Mouse (Mus musculus) midbrain, embryonic 11.5 days (tissue): Measurements from ENCODE around the gene Syngr1. TPM values are rescaled to one million over a fixed set of nuclear protein-coding genes. Genes with fewer than 3 reads are reported as not detected.
A peak's percentile ranks its signal among the peaks of the same experiment; 100 is the strongest.

Source experiments
- ATAC-seq: fragments of 200-750 bp; cut with Nextera tagmentation; 2 replicates; pipeline ENCODE4 v1.8.0; 2017; ENCODE audit warnings: moderate TSS enrichment, moderate library complexity; ENCODE audit not compliant: low FRiP score
- DNase-seq: peaks from one replicate; pipeline ENCODE4 v3.0.0; 2015; ENCODE audit warnings: low spot score; ENCODE audit errors: missing footprints
- H3K27ac ChIP-seq: fragments of 300-500 bp; sonication (generic); 2 replicates; pipeline ENCODE4 v1.5.1; 2014; ENCODE audit warnings: low read depth, low read length
- H3K27me3 ChIP-seq: fragments of 300-500 bp; sonication (generic); 2 replicates; pipeline ENCODE4 v1.6.1; 2014; ENCODE audit warnings: mild to moderate bottlenecking, low read length, moderate library complexity, mixed read lengths; ENCODE audit not compliant: control insufficient read depth, insufficient read depth
- H3K36me3 ChIP-seq: fragments of 300-500 bp; sonication (generic); 2 replicates; pipeline ENCODE4 v1.6.1; 2014; ENCODE audit warnings: mild to moderate bottlenecking, low read length, moderate library complexity, mixed read lengths; ENCODE audit not compliant: control insufficient read depth, insufficient read depth
- H3K4me1 ChIP-seq: fragments of 300-500 bp; sonication (generic); 2 replicates; pipeline ENCODE4 v1.6.1; 2014; ENCODE audit warnings: low read length; ENCODE audit not compliant: control insufficient read depth, insufficient read depth
- H3K4me2 ChIP-seq: fragments of 300-500 bp; sonication (generic); 2 replicates; pipeline ENCODE4 v1.6.1; 2014; ENCODE audit warnings: mild to moderate bottlenecking, moderate library complexity
- H3K4me3 ChIP-seq: fragments of 300-500 bp; sonication (generic); 2 replicates; pipeline ENCODE4 v1.5.1; 2014; ENCODE audit warnings: low read depth, low read length
- H3K9ac ChIP-seq: fragments of 300-500 bp; sonication (generic); 2 replicates; pipeline ENCODE4 v1.6.1; 2014; ENCODE audit warnings: low read length
- H3K9me3 ChIP-seq: fragments of 300-500 bp; sonication (generic); 2 replicates; pipeline ENCODE4 v1.6.1; 2016; ENCODE audit warnings: low read length; ENCODE audit not compliant: control insufficient read depth
- WGBS: fragments of 180-500 bp; shearing (Covaris S2); extraction: QIAGEN DNeasy Blood & Tissue Kit; methylation state at CpG from one replicate; pipeline ENCODE4 v1.1.7; 2014; 5-methylcytosine and 5-hydroxymethylcytosine counted together
- polyA plus RNA-seq: library from polyadenylated mRNA; unstranded; fragments of >200 nt; fragmentation: Nextera tagmentation; extraction: Ambion mirVana; gene quantifications from 2 replicates; pipeline ENCODE4 v1.2.1, GENCODE M21; 2014

The Syngr1 gene
- polyA plus RNA-seq, 1 experiment from 2014 or later = 7.4 TPM

DNA sequence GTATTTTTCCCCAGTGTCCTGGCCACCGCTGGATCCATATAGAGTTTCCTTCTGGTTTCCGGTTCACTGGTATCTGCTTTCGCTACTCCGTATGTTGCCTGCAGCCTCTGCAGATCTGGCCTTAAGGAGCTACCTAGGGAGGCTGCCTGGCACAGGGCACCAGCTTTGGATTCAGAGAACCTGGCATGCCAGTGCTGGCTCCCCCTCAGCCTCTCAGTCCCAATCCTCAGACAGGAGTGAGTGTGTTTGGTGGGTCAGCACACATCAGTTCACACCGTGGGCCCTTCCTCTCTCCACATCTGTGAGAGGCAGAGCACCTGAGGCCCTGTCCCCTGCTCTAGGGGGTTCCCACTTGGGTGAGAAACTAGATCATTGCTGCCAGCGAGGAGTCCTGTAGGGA is 10.4 kb downstream of the Syngr1 start:
- H3K9ac ChIP-seq = no peak overlapping the region
- H3K27me3 ChIP-seq = no peaks in the 10 kb centered on the region
- DNase-seq = peak; percentile 35

GRCm38 (mm10) chr15:80102495-80102894 is 11.4 kb downstream of the Syngr1 start:
- WGBS = 84% methylated on average over 6 of the region's 6 CpGs
- Histone ChIP-seq H3K4me3 (no peak overlapping the region), H3K9ac (no peak overlapping the region), H3K36me3 (no peaks in the 10 kb centered on the region), H3K27ac (no peak overlapping the region), H3K9me3 (no peaks in the 10 kb centered on the region), H3K4me2 (no peak overlapping the region), H3K27me3 (no peaks in the 10 kb centered on the region), H3K4me1 (peaks cover 6% of the 10 kb centered on the region)
- ATAC-seq (no peak), DNase-seq (peak; percentile 33)

More for the DNA sequence above, 10.4 kb downstream of the Syngr1 start:
- peaks cover 6% of the 10 kb centered on the region for H3K4me1 ChIP-seq
- H3K4me3 ChIP-seq = no peak overlapping the region
- WGBS = 83% methylated on average over 6 of the region's 6 CpGs
- no peak for ATAC-seq
- no peaks in the 10 kb centered on the region for H3K36me3 ChIP-seq
- H3K27ac ChIP-seq = no peak overlapping the region
- no peak overlapping the region for H3K4me2 ChIP-seq
- no peaks in the 10 kb centered on the region for H3K9me3 ChIP-seq

GRCm38 (mm10) chr15:80105490-80106410 is 14.6 kb downstream of the Syngr1 start:
- WGBS = 60% methylated on average over 12 of the region's 12 CpGs
- DNase-seq (peak; percentile 81), ATAC-seq (no peak)
- no peaks in the 10 kb centered on the region for H3K27me3 ChIP-seq
- no peak overlapping the region for H3K4me2 ChIP-seq
- H3K9ac ChIP-seq = no peak overlapping the region
- H3K9me3 ChIP-seq = no peaks in the 10 kb centered on the region
- H3K36me3 ChIP-seq = no peaks in the 10 kb centered on the region
- H3K4me1 ChIP-seq = no peaks in the 10 kb centered on the region
- H3K4me3 ChIP-seq = no peak overlapping the region
- H3K27ac ChIP-seq = no peak overlapping the region

GRCm38 (mm10) chr15:80107143-80107542 is 16.0 kb downstream of the Syngr1 start:
- ATAC-seq = no peak
- Histone ChIP-seq H3K4me3 (no peak overlapping the region), H3K4me1 (no peaks in the 10 kb centered on the region), H3K9ac (no peak overlapping the region), H3K36me3 (no peaks in the 10 kb centered on the region), H3K9me3 (no peaks in the 10 kb centered on the region), H3K4me2 (no peak overlapping the region), H3K27me3 (no peaks in the 10 kb centered on the region), H3K27ac (no peak overlapping the region)
- DNase-seq = no peak
- 93% methylated on average over 8 of the region's 8 CpGs for WGBS

DNA sequence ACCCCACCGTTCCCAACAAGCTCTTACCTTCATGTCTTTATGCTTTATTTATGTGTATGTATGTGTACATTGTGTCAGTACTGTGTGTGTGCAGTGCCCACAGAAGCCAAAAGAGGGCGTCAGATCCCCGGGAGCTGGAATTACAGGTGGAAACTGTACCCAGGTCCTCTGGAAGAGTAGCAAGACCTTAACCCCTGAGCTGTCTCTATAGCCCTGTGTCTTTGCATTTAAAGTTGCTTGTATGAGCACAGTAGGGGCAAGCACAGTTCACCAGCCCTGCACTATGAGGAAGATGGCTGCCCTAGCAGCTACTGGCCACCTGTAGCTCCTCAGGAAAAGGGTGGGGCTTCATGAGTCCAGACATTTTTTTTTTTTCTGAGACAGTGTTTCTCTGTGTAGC is 16.4 kb downstream of the Syngr1 start:
- no peaks in the 10 kb centered on the region for H3K4me1 ChIP-seq
- H3K36me3 ChIP-seq = no peaks in the 10 kb centered on the region
- no peak overlapping the region for H3K4me2 ChIP-seq
- no peaks in the 10 kb centered on the region for H3K9me3 ChIP-seq
- H3K4me3 ChIP-seq = no peak overlapping the region
- 87% methylated on average over 3 of the region's 3 CpGs for WGBS
- H3K9ac ChIP-seq = no peak overlapping the region
- H3K27me3 ChIP-seq = no peaks in the 10 kb centered on the region
- no peak overlapping the region for H3K27ac ChIP-seq
- DNase-seq (no peak), ATAC-seq (no peak)

DNA sequence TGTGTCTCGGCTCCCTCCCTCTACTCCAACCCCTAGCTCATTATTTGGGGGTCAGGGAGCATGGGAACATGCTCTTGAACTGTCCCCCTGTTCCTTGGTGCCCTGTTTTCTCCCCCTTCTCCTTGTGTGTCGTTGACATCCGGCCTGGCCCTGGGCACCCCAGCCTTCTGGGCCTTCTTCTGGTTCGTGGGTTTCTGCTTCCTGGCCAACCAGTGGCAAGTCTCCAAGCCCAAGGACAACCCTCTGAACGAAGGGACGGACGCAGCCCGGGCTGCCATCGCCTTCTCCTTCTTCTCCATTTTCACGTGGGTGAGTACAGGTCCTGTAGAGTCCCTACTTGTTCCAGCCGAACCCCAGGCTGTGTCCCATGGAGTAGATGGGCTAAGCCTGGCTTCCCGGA is 20.3 kb downstream of the Syngr1 start:
- H3K9ac ChIP-seq = no peak overlapping the region
- no peaks in the 10 kb centered on the region for H3K27me3 ChIP-seq
- no peak overlapping the region for H3K4me2 ChIP-seq
- H3K36me3 ChIP-seq = no peaks in the 10 kb centered on the region
- 84% methylated on average over 12 of the region's 12 CpGs for WGBS
- H3K4me1 ChIP-seq = no peaks in the 10 kb centered on the region
- no peaks in the 10 kb centered on the region for H3K9me3 ChIP-seq
- H3K27ac ChIP-seq = no peak overlapping the region
- H3K4me3 ChIP-seq = no peak overlapping the region
- no peak for ATAC-seq
- no peak for DNase-seq

DNA sequence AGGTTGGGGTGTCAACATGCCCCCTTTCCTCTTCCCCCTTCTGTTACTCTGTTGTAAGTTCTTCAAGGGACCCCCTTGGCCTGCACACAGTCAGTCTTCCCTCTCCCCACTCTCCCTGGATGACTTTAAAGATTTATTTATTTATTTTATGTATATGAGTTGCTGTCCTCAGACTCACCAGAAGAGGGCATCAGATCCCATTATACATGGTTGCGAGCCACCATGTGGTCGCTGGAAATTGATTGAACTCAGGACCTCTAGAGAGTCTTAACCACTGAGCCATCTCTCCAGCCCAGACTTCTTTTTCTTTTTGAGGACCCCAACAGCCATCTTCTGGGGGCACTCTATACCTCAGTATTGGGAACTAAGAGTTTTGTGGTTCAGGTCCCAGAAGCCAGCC is 21.4 kb downstream of the Syngr1 start:
- no peaks in the 10 kb centered on the region for H3K9me3 ChIP-seq
- ATAC-seq (no peak), DNase-seq (peak; percentile 73)
- H3K27me3 ChIP-seq = no peaks in the 10 kb centered on the region
- no peak overlapping the region for H3K9ac ChIP-seq
- no peak overlapping the region for H3K4me3 ChIP-seq
- no peak overlapping the region for H3K4me2 ChIP-seq
- no peak overlapping the region for H3K27ac ChIP-seq
- no peaks in the 10 kb centered on the region for H3K4me1 ChIP-seq
- WGBS = 33% methylated on average over 2 of the region's 2 CpGs
- no peaks in the 10 kb centered on the region for H3K36me3 ChIP-seq

GRCm38 (mm10) chr15:80114414-80114813 is 23.3 kb downstream of the Syngr1 start:
- Histone ChIP-seq H3K27ac (no peak overlapping the region), H3K9ac (no peak overlapping the region), H3K4me3 (no peak overlapping the region), H3K9me3 (no peaks in the 10 kb centered on the region), H3K27me3 (no peaks in the 10 kb centered on the region), H3K4me1 (no peaks in the 10 kb centered on the region), H3K36me3 (no peaks in the 10 kb centered on the region), H3K4me2 (no peak overlapping the region)
- ATAC-seq (no peak), DNase-seq (no peak)
- WGBS = 92% methylated on average over 7 of the region's 7 CpGs

DNA sequence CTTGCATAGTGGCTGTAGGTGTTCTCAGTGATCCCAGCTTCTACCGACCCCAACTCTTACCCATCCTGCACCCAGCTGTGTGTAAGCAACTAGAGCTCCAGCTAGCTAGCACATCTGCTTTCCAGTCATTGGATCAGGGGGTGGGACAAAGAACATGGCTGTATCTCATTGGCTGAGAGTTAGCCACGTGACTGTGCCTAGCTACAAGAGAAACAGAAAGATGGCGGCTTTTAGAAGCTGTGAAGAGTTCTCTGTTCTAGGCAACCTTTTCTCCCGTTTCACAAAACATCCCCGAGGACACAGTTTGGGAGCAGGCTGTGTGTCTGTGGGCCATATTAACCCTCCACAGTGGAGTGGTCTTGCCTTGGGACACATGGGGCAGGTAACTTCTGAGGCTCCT is 24.1 kb downstream of the Syngr1 start:
- ATAC-seq (no peak), DNase-seq (peak; percentile 82)
- Histone ChIP-seq H3K4me2 (peak overlapping the region; percentile 25; the same call in 1 of the 2 replicates), H3K9ac (no peak overlapping the region), H3K36me3 (no peaks in the 10 kb centered on the region), H3K9me3 (no peaks in the 10 kb centered on the region), H3K27ac (no peak overlapping the region), H3K27me3 (no peaks in the 10 kb centered on the region), H3K4me3 (no peak overlapping the region), H3K4me1 (no peaks in the 10 kb centered on the region)
- 52% methylated on average over 5 of the region's 5 CpGs for WGBS
